Mouse (Mus musculus): ENCODE results near the gene Palld.

Gene Palld

GRCm38 (mm10) chr8:61502277-61502676 is 400.2 kb downstream of the Palld start:
- DNase-seq (ENCODE audit: low spot score): no peak

- DNase-seq (ENCODE audit: low spot score): no peak
Measured at GRCm38 (mm10) chr8:61500914-61501313, 401.6 kb downstream of the Palld start.

GRCm38 (mm10) chr8:61499035-61499434 is 403.5 kb downstream of the Palld start:
- no peak for DNase-seq (ENCODE audit: low spot score)

- no peak for DNase-seq (ENCODE audit: low spot score)
Measured at GRCm38 (mm10) chr8:61497110-61497509, 405.4 kb downstream of the Palld start.

GRCm38 (mm10) chr8:61488631-61489030 is 413.9 kb downstream of the Palld start:
- no peak for DNase-seq (ENCODE audit: low spot score)

GRCm38 (mm10) chr8:61487597-61488156 is 414.8 kb downstream of the Palld start, which contains the start of gene Cbr4:
Gene Cbr4 (plus strand): TSS chr8:61487734.
- peak; percentile 91 for DNase-seq (ENCODE audit: low spot score)

GRCm38 (mm10) chr8:61486923-61487529 is 415.5 kb downstream of the Palld start:
- no peak for DNase-seq (ENCODE audit: low spot score)

GRCm38 (mm10) chr8:61480260-61480967 is 422.1 kb downstream of the Palld start:
- no peak for DNase-seq (ENCODE audit: low spot score)

- DNase-seq (ENCODE audit: low spot score): peak; percentile 12
Measured at GRCm38 (mm10) chr8:61479506-61480214, 422.8 kb downstream of the Palld start.

- no peak for DNase-seq (ENCODE audit: low spot score)
Measured at GRCm38 (mm10) chr8:61478793-61479192, 423.7 kb downstream of the Palld start.

- no peak for DNase-seq (ENCODE audit: low spot score)
Measured at GRCm38 (mm10) chr8:61478150-61478549, 424.3 kb downstream of the Palld start.

- no peak for DNase-seq (ENCODE audit: low spot score)
Measured at GRCm38 (mm10) chr8:61476160-61476559, 426.3 kb downstream of the Palld start.

GRCm38 (mm10) chr8:61475251-61475673 is 427.2 kb downstream of the Palld start:
- no peak for DNase-seq (ENCODE audit: low spot score)

GRCm38 (mm10) chr8:61470213-61470612 is 432.3 kb downstream of the Palld start:
- no peak for DNase-seq (ENCODE audit: low spot score)

- no peak for DNase-seq (ENCODE audit: low spot score)
Measured at GRCm38 (mm10) chr8:61467553-61467815, 435.0 kb downstream of the Palld start.

- no peak for DNase-seq (ENCODE audit: low spot score)
Measured at GRCm38 (mm10) chr8:61466696-61467552, 435.6 kb downstream of the Palld start.

- DNase-seq (ENCODE audit: low spot score): no peak
Measured at GRCm38 (mm10) chr8:61464393-61464792, 438.1 kb downstream of the Palld start.

GRCm38 (mm10) chr8:61462221-61462620 is 440.3 kb downstream of the Palld start:
- no peak for DNase-seq (ENCODE audit: low spot score)
